Mouse (Mus musculus): ENCODE measurements at regions not wholly inside any gene's neighbourhood (a gene's known extent, or its start where the extent isn't known, plus 50 kb on each side); places are given as distances from the start of the nearest gene placed in this dataset.

- peak; percentile 62; the same call in 1 of the 2 replicates for TF ChIP-seq GATA4 (IDR thresholded peaks at IDR 0.05; ENCODE audit: insufficient replicate concordance, low read length)
These were observed 183.8 kb upstream of the Fgf13 start for GRCm38 (mm10) chrX:59751680-59752079.

GRCm38 (mm10) chrX:59703787-59704186, 135.9 kb upstream of the Fgf13 start:
- TF ChIP-seq GATA4 (IDR thresholded peaks at IDR 0.05; ENCODE audit: insufficient replicate concordance, low read length) = no peak

- TF ChIP-seq GATA4 (IDR thresholded peaks at IDR 0.05; ENCODE audit: insufficient replicate concordance, low read length) = no peak
These were observed 133.2 kb upstream of the Fgf13 start for GRCm38 (mm10) chrX:59701090-59701489.

- no peak for TF ChIP-seq GATA4 (IDR thresholded peaks at IDR 0.05; ENCODE audit: insufficient replicate concordance, low read length)
These were observed 131.9 kb upstream of the Fgf13 start for GRCm38 (mm10) chrX:59699766-59700165.

- no peak for TF ChIP-seq GATA4 (IDR thresholded peaks at IDR 0.05; ENCODE audit: insufficient replicate concordance, low read length)
These were observed 125.2 kb upstream of the Fgf13 start for GRCm38 (mm10) chrX:59693040-59693439.

GRCm38 (mm10) chrX:59690436-59690835, 122.6 kb upstream of the Fgf13 start:
- TF ChIP-seq GATA4 (IDR thresholded peaks at IDR 0.05; ENCODE audit: insufficient replicate concordance, low read length) = no peak

GRCm38 (mm10) chrX:59689531-59689930, 121.7 kb upstream of the Fgf13 start:
- TF ChIP-seq GATA4 (IDR thresholded peaks at IDR 0.05; ENCODE audit: insufficient replicate concordance, low read length) = no peak

All from liver, adult (tissue).